Mouse (Mus musculus) urinary bladder, postnatal 36 days (tissue): Measurements from ENCODE around the gene Cenph.
"Not testable (repeated sequence)": the region's sequence is repeated elsewhere in the genome, so short reads cannot be mapped to it uniquely, and the experiment has no call there.

Experiments used
- DNase-seq, 2 experiments: peaks; one replicate each; pipeline ENCODE4 v3.0.0; 2022; ENCODE audit warnings: low spot score in 2 of 2, mixed read lengths in 1 of 2

Gene Cenph

DNA sequence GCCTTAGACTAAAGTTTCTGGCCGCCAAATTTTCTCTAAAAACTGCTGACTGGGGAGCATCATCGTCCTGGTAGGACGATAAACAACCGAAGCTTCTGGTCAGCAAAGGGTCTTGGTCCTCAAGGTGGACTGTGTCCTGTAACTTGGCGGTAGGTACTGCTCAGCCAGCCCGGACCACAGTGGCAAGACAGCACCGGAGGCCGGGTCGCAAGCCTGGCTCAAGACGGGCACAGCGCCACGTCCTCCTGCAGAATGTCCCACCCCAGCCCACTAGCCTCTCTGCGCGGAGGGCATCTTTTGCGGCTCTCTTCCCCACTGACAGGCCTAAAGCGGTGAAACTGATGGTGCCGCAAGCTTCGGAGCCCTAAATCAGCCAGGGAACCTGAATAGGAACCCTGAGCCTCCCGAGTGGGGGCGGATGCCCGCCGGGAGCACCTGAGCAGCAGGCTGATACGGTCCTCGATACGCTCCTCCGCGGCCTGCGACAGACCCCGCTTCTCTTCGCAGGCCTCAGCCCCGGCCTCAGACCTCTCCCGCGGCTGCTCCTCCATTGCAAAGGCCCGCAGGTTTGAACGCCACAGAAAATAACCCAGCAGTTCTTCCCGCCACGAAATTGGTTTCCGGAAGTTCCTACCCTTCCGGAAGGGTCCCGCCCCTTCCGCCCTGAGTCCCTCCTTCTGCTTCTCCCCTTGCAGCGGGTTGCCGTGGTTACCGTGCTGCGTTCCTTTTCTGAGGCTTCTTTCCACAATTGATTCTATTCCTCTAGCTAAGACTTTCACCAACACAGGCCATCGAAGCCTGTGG lies at the start of gene Cenph:
Gene Cenph (minus strand): TSS at position 648 of the 804 bp plus-strand sequence.
- peak; percentile 76 to 82 for DNase-seq

GRCm38 (mm10) chr13:100824916-100825315 lies 49.2 kb upstream of the Cenph start:
- no peak for DNase-seq

DNA sequence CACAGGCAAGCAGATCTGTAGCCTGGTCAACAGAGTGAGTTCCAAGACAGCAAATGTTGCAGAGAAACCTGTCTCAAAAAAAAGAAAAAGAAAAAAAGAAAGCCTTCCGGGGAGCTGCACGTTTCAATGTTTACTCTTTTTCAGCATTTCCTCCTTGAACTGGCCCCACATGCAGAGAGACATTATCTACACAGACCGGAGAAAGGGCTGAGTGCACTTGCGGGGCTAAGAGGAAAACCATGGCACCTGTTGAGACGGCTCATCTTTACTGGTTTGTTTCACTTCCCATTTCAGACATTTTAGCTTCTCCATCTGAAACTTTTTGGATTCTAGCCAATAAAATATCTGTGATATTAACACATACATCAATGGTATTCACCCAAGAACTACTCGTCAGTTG lies 48.6 kb upstream of the Cenph start:
- DNase-seq = no peak

DNA sequence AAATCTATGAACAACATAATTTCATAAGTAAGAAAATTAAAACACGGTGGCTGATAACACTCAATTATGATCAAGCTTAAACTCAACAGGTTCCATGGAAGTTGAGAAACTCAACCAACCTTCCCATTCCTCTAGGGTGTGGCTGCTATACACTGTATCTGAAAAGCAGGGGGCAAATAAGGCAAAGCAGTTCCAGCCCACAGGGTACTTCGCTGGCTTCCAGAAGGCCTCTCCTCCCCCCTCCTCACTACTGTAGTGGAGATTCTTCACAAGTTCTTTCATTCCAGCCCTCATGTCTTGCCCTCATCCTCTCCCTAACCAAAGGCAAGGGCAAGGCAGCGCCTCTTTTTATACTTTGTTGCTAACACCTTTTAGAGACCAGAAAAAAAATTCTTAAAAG lies 48.2 kb upstream of the Cenph start:
- no peak for DNase-seq

DNA sequence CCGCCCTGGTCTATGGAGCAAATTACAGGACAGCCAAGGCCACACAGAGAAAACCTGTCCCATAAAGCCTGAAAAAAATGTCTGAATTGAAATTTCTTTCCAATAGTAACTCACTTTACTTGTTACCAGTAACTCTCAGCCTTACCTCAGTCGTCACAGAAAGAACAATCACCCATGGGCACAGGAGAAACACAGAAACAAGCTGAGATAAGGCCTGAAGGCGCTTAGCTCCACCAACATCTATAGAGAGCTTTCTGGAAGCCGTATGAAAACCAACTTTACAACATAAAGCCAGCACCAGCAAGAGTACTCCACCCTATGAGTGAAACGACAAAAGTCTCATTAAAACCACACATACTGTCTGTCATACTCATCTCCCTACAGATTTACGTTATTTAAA lies 38.8 kb upstream of the Cenph start:
- DNase-seq = no peak

GRCm38 (mm10) chr13:100805776-100806175 lies 30.1 kb upstream of the Cenph start:
- no peak for DNase-seq

GRCm38 (mm10) chr13:100797171-100797570 lies 21.5 kb upstream of the Cenph start:
- no peak for DNase-seq

GRCm38 (mm10) chr13:100789083-100789482 lies 13.4 kb upstream of the Cenph start:
- DNase-seq = no peak

- not testable (repeated sequence) for DNase-seq
Measured at GRCm38 (mm10) chr13:100788057-100788456, 12.4 kb upstream of the Cenph start.

GRCm38 (mm10) chr13:100787316-100788010 lies 11.8 kb upstream of the Cenph start:
- DNase-seq = peak; percentile 10 to 11

DNA sequence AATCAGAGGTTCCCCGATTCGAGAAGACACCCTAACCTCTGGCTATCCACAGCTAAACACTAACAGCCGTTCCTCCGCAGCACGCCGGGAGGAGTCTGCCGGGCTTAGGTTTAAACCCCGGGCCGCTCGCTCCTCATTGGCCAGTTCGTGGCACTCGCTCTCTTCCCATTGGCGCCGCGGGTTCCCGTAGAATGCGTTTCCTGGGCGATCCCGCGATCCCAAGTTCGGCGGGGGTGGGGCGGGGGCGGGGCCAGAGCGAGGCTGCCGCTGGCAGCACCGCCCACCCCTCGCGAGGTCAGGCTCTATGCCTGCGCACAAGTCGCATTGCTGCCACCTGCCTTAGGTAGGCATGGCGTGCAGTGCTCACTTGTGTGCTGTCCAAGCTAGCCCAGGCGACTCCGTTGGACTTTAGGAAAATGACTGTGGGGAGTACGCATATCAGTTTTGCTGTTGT lies 10.7 kb upstream of the Cenph start, which contains the start of gene Ccnb1:
Gene Ccnb1 (minus strand): TSS at position 157 of the 454 bp plus-strand sequence.
- DNase-seq = peak; percentile 79 to 92

GRCm38 (mm10) chr13:100785806-100786413 lies 10.2 kb upstream of the Cenph start:
- no peak for DNase-seq

DNA sequence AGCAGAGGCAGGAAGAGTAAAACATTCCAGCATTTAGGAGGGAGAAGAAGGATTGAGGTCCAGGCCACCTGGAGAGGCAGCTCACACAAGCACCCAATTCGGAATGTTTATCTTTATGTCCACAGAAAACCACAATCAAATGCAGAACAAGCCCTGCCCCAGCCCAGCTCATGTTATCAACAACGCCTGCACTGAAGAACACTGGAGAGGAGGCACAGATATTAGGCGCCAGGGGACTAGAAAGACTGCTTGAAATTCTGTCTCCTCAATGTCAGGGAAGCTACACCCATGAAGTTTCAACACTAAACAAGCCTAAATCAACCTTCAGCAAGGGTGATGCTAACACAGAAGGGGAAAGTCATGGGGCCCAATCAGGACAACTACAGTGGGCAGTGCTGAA lies 1.8 kb upstream of the Cenph start:
- DNase-seq = no peak

GRCm38 (mm10) chr13:100776710-100777109 lies 1.0 kb upstream of the Cenph start:
- DNase-seq = no peak

- no peak for DNase-seq
Measured at GRCm38 (mm10) chr13:100776056-100776419, 339 bp upstream of the Cenph start.

DNA sequence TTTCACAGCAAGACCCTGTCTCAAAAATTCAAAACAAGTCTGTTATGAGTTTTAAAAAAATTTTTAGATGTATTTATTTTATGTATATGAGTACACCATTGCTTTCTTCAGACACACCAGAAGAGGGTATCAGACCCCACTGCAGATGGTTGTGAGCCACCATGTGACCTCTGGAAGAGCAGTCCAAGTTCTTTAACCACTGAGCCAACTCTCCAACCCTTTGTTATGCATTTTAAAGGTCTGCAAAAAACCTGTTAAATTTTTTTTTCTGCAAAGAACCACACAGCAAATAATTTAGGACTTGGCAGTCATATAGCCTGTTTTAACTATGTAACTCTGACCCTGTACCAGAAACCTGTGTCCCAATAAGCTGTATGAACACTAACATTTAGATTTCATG lies 995 bp downstream of the Cenph start:
- no peak for DNase-seq

GRCm38 (mm10) chr13:100755329-100755728 lies 20.4 kb downstream of the Cenph start:
- DNase-seq = no peak

DNA sequence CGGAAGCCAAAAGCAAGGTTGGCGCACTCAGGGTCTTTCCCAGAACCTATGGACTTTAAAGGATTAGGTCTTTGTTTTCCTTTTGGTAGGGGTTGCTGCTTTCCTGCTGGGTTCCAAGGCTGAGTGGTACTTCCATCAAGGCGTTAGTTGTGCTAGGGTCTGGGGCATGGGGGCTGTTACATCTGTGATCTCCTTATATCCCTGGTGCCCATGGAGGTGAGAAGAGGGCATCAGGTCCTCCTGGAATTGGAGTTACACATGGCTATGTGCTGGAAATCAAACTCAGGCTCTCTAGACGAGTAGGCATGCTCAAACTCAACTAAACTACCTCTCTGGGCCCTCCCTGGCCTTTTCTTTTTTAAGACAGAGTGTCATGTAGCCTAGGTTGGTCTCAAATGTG lies 21.5 kb downstream of the Cenph start:
- no peak for DNase-seq

GRCm38 (mm10) chr13:100753011-100753410 lies 22.7 kb downstream of the Cenph start:
- DNase-seq = no peak

GRCm38 (mm10) chr13:100752529-100752928 lies 23.2 kb downstream of the Cenph start:
- no peak for DNase-seq

GRCm38 (mm10) chr13:100751402-100751801 lies 24.3 kb downstream of the Cenph start:
- DNase-seq = no peak

DNA sequence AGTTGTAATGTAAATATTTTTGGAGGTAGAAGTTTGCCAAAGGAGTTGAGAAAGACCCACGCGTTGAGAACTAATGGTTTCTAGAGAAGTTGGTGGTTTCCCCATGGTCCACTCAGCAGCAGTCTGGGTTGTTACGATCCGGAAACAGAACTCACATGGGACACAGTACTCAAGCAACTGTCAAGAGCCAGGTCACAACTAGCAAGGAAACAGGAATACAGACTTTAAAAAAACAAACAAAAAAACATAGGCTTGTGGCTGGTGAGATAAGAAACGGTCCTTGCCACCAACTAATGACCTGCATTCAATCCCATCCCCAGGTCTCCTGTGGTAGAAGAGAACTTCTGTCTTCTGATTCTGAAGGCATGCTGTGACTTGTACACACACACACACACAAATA lies 24.9 kb downstream of the Cenph start:
- no peak for DNase-seq

- no peak for DNase-seq
Measured at GRCm38 (mm10) chr13:100748638-100749037, 27.1 kb downstream of the Cenph start.
